Mouse (Mus musculus): ENCODE data around the gene Rgs6. TPM values are rescaled to one million over a fixed set of nuclear protein-coding genes. Genes with fewer than 3 reads are reported as not detected.

Gene Rgs6
- total RNA-seq, 2 experiments from 2014 or later: 13.7 to 15.8 TPM

DNA sequence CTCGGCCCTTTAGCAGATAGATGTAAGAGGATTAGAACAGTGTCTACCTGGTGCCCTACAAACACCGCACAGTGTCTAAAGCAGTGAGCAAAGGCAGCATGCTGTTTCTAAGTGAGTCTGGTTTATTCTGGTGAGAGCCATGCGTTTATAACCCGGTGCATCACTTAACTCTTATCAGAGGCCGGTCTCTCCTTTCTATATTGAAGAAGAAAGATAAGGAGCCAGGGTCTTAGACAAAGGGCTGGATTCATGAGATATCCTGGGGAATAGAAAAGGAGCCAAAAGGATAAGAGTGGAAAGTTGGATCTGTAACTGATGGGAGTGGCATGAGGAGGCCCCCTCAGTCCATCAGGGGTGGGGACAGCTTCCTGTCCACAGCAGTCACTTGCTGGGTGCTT is 518.0 kb downstream of the Rgs6 start:
- DNase-seq: no peak
- intact Hi-C loops (cut with DNase I): no loop called here

DNA sequence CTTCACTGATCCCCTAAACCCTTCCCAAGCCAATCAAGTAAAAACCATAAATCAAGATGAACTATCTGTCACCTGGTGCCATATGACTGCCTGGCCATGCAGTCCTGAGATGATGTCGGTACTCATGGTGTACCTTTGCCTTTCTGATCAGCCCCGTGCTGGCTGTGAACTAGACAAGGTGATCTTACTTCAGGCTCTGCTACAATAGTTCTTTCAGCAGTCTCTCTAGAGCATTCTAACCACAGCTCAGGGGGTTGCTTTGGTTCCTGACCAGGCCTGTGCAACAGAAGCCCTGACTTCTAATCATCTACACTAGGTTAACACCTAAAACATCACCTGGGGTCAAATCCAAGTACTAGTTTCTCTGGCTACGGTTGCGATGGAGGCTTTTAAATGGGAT is 521.4 kb downstream of the Rgs6 start:
- DNase-seq: no peak
- intact Hi-C loops (cut with DNase I): no loop called here

DNA sequence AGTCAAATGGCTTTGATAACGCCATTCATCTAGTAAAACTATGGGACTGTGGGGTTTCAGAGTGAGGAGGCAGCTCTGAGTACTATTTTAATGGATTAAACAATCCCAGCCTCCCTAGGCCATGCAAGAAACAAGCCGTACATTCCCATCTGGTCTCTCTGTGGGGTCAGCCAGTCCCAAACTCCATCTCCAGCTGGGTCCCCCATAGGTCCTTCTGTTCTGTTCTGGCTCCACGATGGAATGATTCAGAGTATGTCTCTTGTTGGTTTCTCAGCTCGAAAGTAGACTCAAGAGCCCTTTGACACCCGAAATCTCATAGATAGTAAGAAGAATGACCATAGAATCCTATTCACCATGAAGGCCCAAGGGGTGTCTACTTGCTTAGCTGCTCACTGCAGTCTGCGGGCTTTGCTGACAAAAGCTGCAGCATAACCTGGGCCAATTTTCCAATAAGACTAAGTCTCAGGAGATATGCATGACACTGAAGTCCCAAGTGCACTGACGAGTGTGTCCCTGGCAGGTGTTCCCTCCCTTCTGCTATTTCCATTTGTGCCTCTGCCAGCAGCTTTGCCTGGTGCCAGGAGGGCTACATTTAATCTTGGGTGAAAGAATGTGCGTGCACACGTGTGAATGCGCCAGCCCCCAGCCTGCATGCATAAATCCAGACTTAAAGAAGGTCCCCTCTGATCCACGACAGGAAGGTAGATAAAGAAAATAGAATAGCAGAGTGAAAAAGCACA is 522.0 kb downstream of the Rgs6 start:
- peak; percentile 31 to 64 for DNase-seq
- intact Hi-C loops (cut with DNase I): loop anchor here (5.0 kb wide), 1 partner anchor 38 kb away; no protein-coding TSS in a partner anchor

DNA sequence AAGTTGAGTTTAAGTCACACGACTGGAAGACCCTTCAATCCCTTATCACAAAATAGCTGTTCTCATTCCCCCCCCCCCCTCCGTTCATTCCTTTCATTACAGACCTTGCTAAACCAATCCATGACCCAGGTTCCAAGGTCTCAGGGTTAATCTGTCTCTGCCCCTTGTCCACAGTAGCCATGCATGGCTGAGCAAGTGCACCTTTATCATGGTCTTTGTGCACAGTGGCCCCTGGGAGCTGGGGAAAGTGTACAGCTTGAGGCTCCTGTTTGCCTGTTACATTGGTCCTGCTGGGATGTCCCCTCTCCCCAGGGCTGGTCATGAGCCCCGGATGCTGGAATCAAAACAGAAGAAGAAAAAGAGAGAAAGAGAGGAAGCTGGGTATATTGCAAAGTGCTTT is 522.6 kb downstream of the Rgs6 start:
- intact Hi-C loops (cut with DNase I): loop anchor here (5.0 kb wide), 1 partner anchor 38 kb away; no protein-coding TSS in a partner anchor
- no peak for DNase-seq

DNA sequence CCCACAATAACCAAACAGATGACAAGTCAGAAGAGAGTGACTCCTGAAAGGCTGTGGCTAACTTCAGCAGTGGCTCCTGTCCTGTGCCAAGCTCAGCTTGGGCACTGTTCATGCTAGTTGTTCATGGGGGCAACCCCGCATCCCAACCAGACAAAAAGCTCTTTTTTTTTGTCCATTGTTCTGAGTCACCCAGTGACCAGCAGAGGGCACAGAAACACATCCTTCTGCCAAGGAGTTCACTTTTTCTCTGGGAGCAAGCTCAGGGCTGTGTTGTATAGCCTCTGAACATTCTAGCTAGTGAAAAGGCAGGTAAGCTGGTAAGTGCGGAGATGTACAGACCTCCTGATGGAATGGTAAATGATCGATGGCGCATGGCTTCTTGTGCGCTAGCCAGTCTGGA is 524.2 kb downstream of the Rgs6 start:
- no peak for DNase-seq
- intact Hi-C loops (cut with DNase I): loop anchor here (5.0 kb wide), 1 partner anchor 40 kb away; no protein-coding TSS in a partner anchor

DNA sequence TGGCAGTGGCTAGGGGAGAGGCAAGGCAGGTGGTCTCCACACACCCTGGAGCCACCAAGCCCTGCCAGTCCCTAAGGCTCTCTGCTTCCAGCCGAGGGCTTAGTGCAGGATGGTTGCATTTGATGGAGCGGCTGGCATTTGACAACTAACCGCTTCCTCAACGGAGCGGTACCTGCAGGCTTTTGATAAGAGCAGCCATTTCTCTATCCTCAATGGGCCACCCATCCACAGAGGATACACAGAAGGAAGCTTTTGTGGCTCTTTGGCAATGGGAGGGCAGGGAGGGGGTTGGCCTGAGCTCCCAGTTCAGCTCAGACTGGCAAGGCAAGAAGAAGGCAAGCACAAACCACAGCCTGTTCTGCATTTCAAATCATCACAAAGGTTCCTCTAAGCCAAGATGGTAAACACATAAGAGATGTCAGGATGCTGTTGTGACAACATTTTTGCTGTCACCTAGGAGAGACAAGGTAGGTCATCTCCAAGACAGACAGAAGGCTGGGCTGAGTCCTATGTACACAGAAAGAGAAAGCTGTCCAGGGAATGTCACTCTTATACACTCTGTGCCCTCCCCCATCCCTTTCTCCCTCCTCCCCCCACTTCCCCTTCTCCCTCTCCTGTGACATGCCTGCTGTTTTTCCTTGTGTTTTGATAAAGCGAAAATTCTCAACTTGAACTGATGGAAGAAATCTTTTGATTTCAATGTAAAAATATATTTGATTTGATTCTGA is 525.0 kb downstream of the Rgs6 start:
- intact Hi-C loops (cut with DNase I): loop anchor here (5.0 kb wide), 1 partner anchor 41 kb away; no protein-coding TSS in a partner anchor
- DNase-seq: no peak

DNA sequence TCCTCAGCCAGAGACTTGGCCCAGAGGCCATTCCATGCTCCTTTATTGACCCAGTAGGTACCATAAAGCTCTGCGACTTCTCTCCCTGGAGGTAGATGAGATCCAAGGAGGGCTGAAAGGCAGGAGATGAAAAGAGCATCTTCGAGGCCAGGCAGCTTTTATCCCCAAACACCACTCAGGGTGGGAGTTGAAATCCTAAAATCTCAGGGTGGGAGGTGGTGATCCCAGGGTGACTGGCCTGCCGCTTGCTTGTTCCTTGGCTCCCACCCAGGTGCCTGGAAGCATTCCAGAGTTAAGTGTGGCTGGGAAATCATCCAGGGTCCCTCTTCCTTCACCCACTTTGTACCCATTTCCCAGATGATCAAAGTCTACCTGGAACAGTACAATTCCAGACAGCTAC is 525.9 kb downstream of the Rgs6 start:
- intact Hi-C loops (cut with DNase I): loop anchor here (1.0 to 5.0 kb wide), 2 partner anchors 42 to 388 kb away; no protein-coding TSS in a partner anchor
- no peak for DNase-seq

DNA sequence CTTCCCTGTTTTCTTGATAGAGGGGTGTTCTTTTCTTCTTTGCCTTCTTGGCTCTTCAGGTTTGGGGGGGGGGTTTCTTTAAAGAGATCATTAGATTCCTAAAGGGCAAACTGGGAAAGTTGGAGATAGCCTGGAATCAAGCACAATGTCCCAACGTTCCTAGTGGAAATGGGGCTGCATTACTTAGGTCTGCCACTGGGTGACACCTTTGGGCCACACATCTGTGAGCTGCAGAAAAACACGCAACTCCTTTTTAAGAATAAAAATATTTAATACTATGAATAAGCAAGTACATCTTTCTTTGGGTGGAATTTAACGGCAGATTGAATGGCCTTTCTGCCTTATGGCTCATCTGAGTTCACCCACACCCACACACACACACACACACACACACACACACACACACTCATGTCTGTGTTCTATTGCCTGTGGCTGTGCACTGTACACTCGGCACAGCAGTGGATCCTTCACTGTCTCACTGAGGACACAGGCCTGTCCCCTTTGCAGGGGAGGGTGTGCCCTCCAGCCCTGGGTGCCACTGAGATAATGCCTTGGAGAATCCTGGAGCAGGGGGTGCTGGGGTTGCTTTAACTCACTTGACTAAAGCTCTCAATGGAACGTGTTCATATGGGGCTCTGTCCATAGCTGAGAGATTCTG is 526.4 kb downstream of the Rgs6 start:
- intact Hi-C loops (cut with DNase I): loop anchor here (1.0 to 5.0 kb wide), 2 partner anchors 42 to 388 kb away; no protein-coding TSS in a partner anchor
- peak; percentile 74 to 83 for DNase-seq

DNA sequence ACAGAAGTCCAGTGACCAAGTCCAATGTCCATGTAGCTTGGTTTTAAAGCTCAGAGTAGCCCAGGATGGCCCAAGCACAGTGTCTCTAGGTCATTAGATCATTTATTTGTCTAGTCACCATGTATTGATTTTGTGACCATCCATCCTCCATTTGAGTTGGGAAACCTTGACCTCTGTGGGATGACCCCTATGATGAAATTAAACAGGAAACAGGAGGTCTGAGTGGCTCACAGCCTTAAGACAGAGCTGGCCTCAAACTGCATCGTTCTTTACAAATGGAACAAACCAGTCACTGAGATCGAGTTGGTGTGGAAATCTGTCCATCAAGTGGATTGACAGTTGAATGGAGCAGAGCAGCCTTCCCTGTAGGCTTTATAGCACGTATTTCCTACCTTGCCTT is 536.0 kb downstream of the Rgs6 start:
- no peak for DNase-seq
- intact Hi-C loops (cut with DNase I): no loop called here

DNA sequence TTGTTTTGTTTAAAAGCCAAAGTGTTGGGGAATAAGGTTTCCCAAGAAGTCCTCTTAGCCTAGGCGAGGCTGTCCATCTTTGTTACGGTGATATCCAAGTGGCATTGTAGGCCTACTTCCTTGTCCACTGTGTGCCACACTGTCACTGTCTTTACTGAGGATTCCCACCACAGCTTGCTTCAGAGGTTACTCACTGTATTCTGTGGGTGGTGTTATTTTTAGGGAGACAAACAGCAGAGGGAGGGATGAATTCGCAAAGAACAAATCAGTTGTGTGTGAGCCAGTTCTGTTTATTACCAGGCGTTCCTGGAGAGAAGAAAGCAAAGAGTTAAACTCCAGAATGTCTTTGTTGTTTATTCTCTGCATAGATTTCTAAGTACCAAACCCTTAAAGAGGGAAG is 537.2 kb downstream of the Rgs6 start:
- intact Hi-C loops (cut with DNase I): no loop called here

DNA sequence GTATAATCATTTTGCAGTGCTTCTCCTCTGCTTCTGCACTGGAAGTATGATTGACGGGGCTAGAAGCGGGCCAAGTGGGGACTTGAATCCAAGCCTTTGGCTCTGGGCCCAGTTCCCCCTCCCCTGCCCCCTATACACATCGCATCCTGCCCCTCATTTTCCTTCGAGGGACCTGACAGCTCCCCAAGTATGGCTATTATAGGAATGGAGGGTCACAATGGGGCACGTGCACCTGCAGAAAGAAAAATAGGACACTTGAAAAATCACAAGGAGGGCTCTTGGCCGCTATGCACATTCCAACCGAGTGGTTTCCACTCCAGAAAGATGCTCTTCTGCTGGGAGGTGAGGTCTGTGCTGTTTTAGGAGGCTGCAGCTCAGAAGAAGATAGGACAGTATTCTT is 538.8 kb downstream of the Rgs6 start:
- intact Hi-C loops (cut with DNase I): no loop called here
- DNase-seq: no peak

More for the DNA sequence above, 537.2 kb downstream of the Rgs6 start:
- DNase-seq: no peak

DNA sequence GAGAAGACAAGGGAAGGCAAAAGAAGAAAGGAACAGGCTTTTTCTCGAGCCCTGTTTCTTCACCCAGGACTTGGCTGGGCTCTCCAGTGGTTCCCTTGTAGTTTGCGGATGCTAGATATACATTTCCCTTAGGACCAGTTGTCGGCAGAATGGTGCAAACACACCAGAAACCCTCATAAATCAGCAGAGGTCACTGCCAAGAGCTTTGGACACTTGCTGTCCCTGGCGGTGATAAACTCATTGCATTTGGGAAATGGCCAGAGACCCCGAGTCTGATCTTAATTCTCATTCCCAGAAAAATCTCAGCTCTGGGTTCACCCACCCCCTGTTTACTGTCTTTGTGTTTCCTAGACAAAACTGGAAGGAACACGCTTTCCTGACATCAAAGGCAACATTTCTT is 539.9 kb downstream of the Rgs6 start:
- intact Hi-C loops (cut with DNase I): no loop called here

DNA sequence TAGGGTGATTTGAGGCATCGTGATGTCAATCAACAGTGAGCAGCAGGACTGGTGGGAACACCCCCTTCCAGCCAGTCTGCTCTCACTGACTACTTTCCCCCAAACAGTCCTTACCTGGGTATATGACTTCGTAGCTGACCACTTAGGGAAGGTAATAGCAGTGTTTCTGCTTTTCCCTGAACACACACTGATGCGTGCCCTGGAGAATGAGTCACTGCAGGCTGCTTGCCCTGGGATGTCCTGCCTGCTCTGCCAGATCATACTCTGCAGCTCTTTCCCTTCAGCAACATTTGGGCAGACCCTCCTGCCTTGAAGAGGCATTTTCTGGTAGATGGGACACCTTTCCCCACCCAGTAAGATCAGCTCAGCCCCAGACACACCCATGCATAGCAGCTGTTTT is 540.5 kb downstream of the Rgs6 start:
- intact Hi-C loops (cut with DNase I): no loop called here
- DNase-seq: no peak

More for the DNA sequence above, 539.9 kb downstream of the Rgs6 start:
- DNase-seq: no peak

DNA sequence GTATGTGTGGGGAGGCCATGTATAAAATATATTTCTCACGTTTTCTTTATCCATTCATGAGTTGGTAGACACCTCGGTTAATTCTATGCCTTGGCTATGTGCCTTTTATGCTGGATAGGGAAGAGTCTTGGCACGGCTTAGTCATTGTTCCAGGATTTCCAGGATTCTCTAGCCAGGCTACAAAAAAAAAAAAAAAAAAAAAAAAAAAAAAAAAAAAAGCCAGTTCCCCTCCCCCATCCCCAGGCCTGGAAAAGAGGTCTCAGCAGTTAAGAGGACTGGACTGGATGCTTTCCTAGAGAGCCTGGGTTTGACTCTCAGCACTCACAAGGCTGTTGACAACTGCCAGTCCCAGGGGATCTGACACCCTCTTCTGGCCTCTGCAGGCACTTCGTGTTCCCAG is 543.3 kb downstream of the Rgs6 start:
- no peak for DNase-seq
- intact Hi-C loops (cut with DNase I): loop anchor here (5.0 kb wide), 1 partner anchor 71 kb away; no protein-coding TSS in a partner anchor

DNA sequence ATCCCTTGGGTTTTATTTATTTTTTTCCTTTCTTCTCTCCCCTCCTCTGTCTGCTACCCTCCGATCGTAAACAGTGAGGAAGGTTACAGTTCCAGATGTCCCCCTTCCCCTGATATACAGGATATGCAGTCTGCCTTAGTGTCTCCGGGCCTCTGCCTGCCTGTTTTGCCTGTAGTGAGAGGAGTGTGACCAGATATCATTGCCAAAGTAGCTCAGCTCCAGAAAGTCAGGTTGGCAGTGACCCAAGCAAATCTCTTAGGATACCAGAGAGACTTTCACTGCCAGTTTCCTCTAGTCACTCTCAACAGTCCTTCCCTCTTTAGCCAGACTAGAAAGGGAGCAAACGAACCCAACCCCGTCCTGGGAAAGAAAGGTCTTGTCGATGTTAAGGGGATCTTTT is 545.7 kb downstream of the Rgs6 start:
- intact Hi-C loops (cut with DNase I): loop anchor here (5.0 kb wide), 1 partner anchor 68 kb away; no protein-coding TSS in a partner anchor
- peak; percentile 61 to 83 for DNase-seq

DNA sequence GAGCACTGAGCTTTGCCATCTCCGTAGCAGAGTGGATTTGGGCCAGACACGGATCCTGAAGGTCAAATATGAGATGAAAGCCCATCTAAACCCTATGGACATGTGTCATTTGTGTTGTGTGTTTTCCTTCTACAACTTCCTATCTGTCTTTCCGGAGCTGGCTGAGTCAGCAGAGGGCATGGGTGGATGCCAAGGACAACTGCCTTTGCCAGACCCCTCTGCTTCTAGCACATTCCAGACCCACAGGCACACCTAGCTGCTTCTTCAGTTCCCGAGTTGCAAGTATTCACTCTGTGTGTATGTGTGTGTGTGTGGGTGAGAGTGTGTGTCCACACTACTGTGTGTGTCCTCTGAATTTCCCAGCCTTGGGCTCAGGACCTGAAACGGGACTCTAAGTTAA is 547.9 kb downstream of the Rgs6 start:
- intact Hi-C loops (cut with DNase I): no loop called here
- DNase-seq: peak; percentile 32 to 51

DNA sequence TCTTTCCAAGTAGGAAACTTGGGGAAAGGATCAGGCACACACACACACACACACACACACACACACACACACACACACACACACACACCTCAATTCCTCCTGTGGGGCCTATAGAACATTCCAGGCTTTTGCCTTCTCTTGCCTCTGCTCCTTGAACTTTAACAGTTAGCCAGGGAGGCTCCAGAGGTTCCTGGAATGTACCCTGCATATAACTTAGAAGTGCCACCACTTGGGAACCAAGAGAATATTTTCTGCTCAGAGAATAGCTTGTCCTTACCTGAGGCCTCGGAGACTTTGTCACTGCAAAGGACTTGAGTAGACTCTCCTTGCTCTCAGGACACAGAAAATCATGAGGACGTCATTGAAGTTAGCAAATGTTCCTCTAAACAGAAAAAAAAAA is 548.4 kb downstream of the Rgs6 start:
- intact Hi-C loops (cut with DNase I): no loop called here
- no peak for DNase-seq

DNA sequence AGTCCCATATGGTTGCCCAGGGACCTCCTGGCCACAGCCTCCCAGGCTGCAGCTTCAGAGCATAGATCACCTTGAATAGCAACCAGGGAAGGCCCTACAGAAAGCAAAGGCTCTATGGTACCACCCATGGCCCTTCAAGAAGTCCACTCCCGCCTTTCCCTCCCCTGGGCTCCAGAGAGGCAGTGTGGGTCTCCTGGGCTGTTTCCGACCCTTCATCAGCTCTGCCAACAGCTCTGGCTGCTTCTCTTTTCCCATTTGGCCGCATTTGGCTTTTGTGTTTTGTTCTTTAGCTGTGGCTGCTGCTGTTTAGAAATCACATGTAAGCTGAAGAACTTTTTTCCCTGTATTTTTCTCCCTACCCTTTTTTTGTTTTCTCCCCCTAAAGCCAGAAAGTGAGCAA is 548.9 kb downstream of the Rgs6 start:
- intact Hi-C loops (cut with DNase I): no loop called here
- DNase-seq: no peak

DNA sequence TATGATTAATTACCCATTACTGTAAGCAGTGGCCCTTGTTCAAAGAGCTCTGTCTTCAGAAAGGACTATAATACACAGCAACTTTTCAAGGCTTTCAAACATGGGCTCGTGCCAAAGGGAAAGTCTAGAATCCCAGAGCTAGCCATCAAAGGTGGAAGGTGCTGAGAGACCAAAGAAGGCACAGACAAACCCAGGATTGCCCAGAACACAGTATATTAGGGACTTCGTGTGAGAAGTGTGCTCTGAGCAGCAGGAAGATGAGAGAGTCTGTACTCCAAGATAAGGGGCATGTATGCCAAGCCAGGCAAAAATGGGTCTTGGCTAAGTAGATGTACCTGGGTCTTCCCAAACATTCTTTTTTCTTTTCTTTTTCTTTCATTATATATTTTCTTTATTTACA is 553.1 kb downstream of the Rgs6 start:
- intact Hi-C loops (cut with DNase I): no loop called here
- DNase-seq: no peak

DNA sequence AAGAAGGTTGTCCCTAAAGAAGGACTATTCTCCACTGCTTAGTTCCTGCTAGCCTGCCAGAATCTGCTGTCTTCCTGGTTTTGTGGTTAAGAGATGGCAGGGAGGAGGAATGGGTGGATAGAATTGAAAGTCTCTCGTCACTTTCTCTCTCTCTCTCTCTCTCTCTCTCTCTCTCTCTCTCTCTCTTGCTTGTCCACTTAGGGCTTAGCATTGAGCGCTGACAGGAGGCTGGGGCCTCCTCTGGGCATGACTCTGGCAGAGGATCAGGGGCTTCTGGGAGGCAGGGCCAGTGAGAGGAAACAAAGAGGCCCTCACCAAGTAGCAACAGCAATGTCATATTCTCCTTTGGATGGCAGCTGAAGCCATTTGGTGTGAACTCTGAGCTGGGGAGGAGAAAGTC is 554.4 kb downstream of the Rgs6 start:
- intact Hi-C loops (cut with DNase I): no loop called here
- peak in 1 of 2 experiments; percentile 36 for DNase-seq

DNA sequence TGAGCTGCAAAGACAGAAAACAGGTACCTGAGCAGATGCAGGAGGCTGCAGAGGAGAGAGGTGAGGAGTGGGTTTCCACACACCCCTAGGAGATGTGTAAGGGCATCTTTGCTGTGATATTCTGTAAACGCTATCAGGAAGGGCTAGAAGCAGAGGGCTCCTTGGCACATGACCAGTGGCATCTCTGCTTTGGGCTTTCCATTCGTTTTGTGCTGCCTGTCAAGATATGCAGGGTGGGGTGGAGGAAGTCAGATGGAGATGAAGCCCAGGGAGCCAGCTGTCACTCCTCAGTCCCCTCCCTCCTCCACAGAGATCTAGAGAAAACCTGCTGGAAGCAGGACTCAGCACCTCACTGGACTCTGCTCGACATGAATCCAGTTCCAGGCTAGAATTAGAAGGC is 555.0 kb downstream of the Rgs6 start:
- intact Hi-C loops (cut with DNase I): no loop called here
- DNase-seq: no peak

All from heart, postnatal 14 days (tissue).